Comparison of ENCODE assay signal across 17 mouse cellular contexts in the genomic region with DNA sequence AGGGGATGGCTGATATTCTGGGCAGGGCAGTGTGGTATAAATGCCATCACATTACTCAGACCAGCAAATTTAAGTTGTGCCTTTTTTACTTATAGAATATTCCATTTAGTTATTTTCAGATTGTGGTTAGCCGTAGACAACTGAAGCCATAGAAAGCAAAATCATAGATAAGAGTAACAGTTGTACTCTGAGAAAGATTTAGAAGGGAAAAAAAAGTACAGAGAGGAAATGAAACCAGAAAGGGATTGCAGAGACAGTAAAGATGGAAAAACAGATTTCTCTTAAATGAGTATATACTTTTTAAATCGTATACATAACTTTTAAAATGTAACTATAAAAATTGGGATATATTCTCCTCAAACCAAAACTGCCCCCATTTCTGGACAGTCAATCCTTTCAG. TPM values are rescaled to one million over a fixed set of nuclear protein-coding genes. Genes with fewer than 3 reads are reported as not detected.
A peak's percentile ranks its signal among the peaks of the same experiment; 100 is the strongest.
DNase-seq lines count a peak whose midpoint lies in the region; TF ChIP-seq lines count a peak whose summit lies in the region.
"Had no signal": no experiment of that assay in that cellular context is flagged by ENCODE, and none has a peak within 500 bp of the region (broad histone marks: within the 10 kb centered on the region; RNA-seq: fewer than 3 reads in every experiment).

No protein-coding gene starts in this region.

- peaks cover 0 to 27% of the 10 kb centered on the region in 2 experiments; a peak in 2 of 4 replicates for H3K4me1 ChIP-seq in CH12.LX (ENCODE audit: control insufficient read depth in 1 of 2, insufficient read depth in 2 of 2)
- H3K4me1 ChIP-seq in MEL (ENCODE audit: control insufficient read depth in 1 of 2, insufficient read depth in 2 of 2, low read length in 2 of 2), result peaks cover 0 to 23% of the 10 kb centered on the region in 2 experiments; a peak in 2 of 4 replicates

- peaks cover 3 to 34% of the 10 kb centered on the region in 2 experiments for H3K36me3 ChIP-seq in CH12.LX (replicated peaks in 1 of 2; ENCODE audit: control insufficient read depth in 1 of 2, insufficient read depth in 1 of 2, low read length in 1 of 2)
- peaks cover 14 to 21% of the 10 kb centered on the region in 2 experiments for H3K36me3 ChIP-seq in MEL (ENCODE audit: control insufficient read depth in 1 of 2, insufficient read depth in 2 of 2, low read length in 2 of 2)

- in situ Hi-C loops in CH12.LX (cut with MboI; ENCODE audit: low pct_ligation_motif_present, low pct_unique_long_range_greater_than_20kb, low sequenced_read_pairs), result no loop called here

- no peaks in the 10 kb centered on the region for H3K79me2 ChIP-seq in CH12.LX (replicated peaks; ENCODE audit: control insufficient read depth, extremely low read depth, insufficient read depth, poor library complexity, severe bottlenecking)
- H3K79me2 ChIP-seq in MEL (ENCODE audit: control insufficient read depth, insufficient read depth, low read length, poor library complexity), result peaks cover 2% of the 10 kb centered on the region; the same call in 1 of the 2 replicates

- no peak overlapping the region for H3K27ac ChIP-seq in CH12.LX (ENCODE audit: insufficient read depth, low read depth)
- no peak overlapping the region for H3K27ac ChIP-seq in MEL (ENCODE audit: control insufficient read depth, low read depth, low read length)

- TF ChIP-seq EP300 in CH12.LX (IDR thresholded peaks at IDR 0.05; ENCODE audit: low read length) (peak; percentile 86), MEL (IDR thresholded peaks at IDR 0.05; ENCODE audit: low read depth in 1 of 2, low read length in 2 of 2) (0 out of 4 replicates have a peak, but pooled peaks of 1 of the 2 experiments have one; percentile 9)

- no peak overlapping the region for H3K9ac ChIP-seq in CH12.LX (ENCODE audit: insufficient read depth, low read depth)
- H3K9ac ChIP-seq in MEL (ENCODE audit: control insufficient read depth, low read depth, low read length, poor library complexity, severe bottlenecking), result no peak overlapping the region

- H3K4me3 ChIP-seq in CH12.LX (replicated peaks in 1 of 3; ENCODE audit: low read depth in 2 of 3, low read length in 2 of 3, poor library complexity in 1 of 3) (no peak overlapping the region), MEL (ENCODE audit: control insufficient read depth in 1 of 2, insufficient read depth in 1 of 2, low read depth in 2 of 2, low read length in 2 of 2) (no peak overlapping the region)

- TF ChIP-seq POLR2A in CH12.LX (IDR thresholded peaks at IDR 0.05; ENCODE audit: low read depth, low read length) (no peak), MEL (IDR thresholded peaks at IDR 0.05; ENCODE audit: control insufficient read depth in 1 of 2, insufficient read depth in 1 of 2, low read depth in 1 of 2, low read length in 2 of 2, poor library complexity in 1 of 2) (no peak)

- H3K9me3 ChIP-seq in CH12.LX (replicated peaks; ENCODE audit: low read length), result peaks cover 3% of the 10 kb centered on the region
- H3K9me3 ChIP-seq in MEL (replicated peaks; ENCODE audit: insufficient read depth, low read length), result no peaks in the 10 kb centered on the region

- TF ChIP-seq CTCF in CH12.LX (conservative IDR thresholded peaks at IDR 0.05 in 1 of 2, IDR thresholded peaks at IDR 0.05 in 1 of 2; ENCODE audit: low read depth in 2 of 2, low read length in 2 of 2) (no peak), MEL (IDR thresholded peaks at IDR 0.05 in 2 of 3, conservative IDR thresholded peaks at IDR 0.05 in 1 of 3; ENCODE audit: control insufficient read depth in 1 of 3, insufficient read depth in 1 of 3, low read depth in 2 of 3, low read length in 3 of 3, poor library complexity in 1 of 3, severe bottlenecking in 1 of 3) (no peak)

- H3K27me3 ChIP-seq in CH12.LX (replicated peaks) (no peaks in the 10 kb centered on the region), MEL (ENCODE audit: control insufficient read depth in 1 of 2, insufficient read depth in 2 of 2, low read length in 2 of 2) (no peaks in the 10 kb centered on the region)
- H3K27me3 ChIP-seq: Patski had no signal

- no peak overlapping the region for H3K4me2 ChIP-seq in CH12.LX (ENCODE audit: insufficient read depth, low read depth, poor library complexity, severe bottlenecking)

- no peak for TF ChIP-seq RAD21 in CH12.LX (IDR thresholded peaks at IDR 0.05; ENCODE audit: low read depth, low read length)
- TF ChIP-seq RAD21 in MEL (IDR thresholded peaks at IDR 0.05; ENCODE audit: low read depth, low read length), result no peak

- dilution Hi-C loops in CH12.LX (cut with MboI; ENCODE audit: extremely low pct_ligation_motif_present, extremely low pct_unique_long_range_greater_than_20kb, low sequenced_read_pairs), result no loop called here

- DNase-seq in CH12.LX (ENCODE audit: extremely low read depth) (no peak), MEL (ENCODE audit: low read depth, low spot score) (no peak)
- DNase-seq in adrenal gland, postnatal 14 days, result no peak
- no peak for DNase-seq in retina, postnatal 1 day
- DNase-seq: adrenal gland, adult 2 months; adrenal gland, adult 8-10 months; adrenal gland, postnatal 10 days; adrenal gland, postnatal 25 days; adrenal gland, postnatal 36 days; B cell, adult 2 months; cerebellum, adult 11 months; cerebellum, adult 11-12 months; cerebellum, adult 18-20 months; cerebellum, adult 2 months; cerebellum, adult 8-10 months; cerebellum, adult 9-10 months had no signal

TF ChIP-seq in CH12.LX, 34 proteins besides CTCF, POLR2A, EP300 and RAD21:
- no peak for TF ChIP-seq ZKSCAN1 (IDR thresholded peaks at IDR 0.05; ENCODE audit: borderline replicate concordance, low read depth, low read length)
- peak; percentile 82 for TF ChIP-seq IRF4 (IDR thresholded peaks at IDR 0.05; ENCODE audit: low read depth, low read length)
- peak; percentile 76 for TF ChIP-seq ZNF384 (IDR thresholded peaks at IDR 0.05; ENCODE audit: low read depth, low read length)

TF ChIP-seq in MEL, 35 proteins besides CTCF, POLR2A, EP300 and RAD21:
- TF ChIP-seq GATA1 (IDR thresholded peaks at IDR 0.05; ENCODE audit: low read depth, low read length) (0 out of 2 replicates have a peak, but pooled peaks have one; percentile 6), USF1 (IDR thresholded peaks at IDR 0.05; ENCODE audit: low read depth, low read length) (no peak), ZNF384 (IDR thresholded peaks at IDR 0.05; ENCODE audit: low read depth, low read length) (peak; percentile 50; the same call in 1 of the 2 replicates), HCFC1 (IDR thresholded peaks at IDR 0.05; ENCODE audit: low read depth, low read length) (no peak), CHD1 (IDR thresholded peaks at IDR 0.05; ENCODE audit: low read depth, low read length) (no peak), ZMIZ1 (IDR thresholded peaks at IDR 0.05; ENCODE audit: low read depth, low read length) (no peak), POLR2AphosphoS5 (IDR thresholded peaks at IDR 0.05; ENCODE audit: borderline replicate concordance, low read depth, low read length) (no peak), RCOR1 (IDR thresholded peaks at IDR 0.05; ENCODE audit: low read depth, low read length) (peak; percentile 80), SIN3A (IDR thresholded peaks at IDR 0.05; ENCODE audit: low read length) (no peak), MYC (IDR thresholded peaks at IDR 0.05; ENCODE audit: low read depth, low read length) (no peak), ZKSCAN1 (IDR thresholded peaks at IDR 0.05; ENCODE audit: low read depth, low read length) (no peak)

RNA-seq across cellular contexts. Expression of gene Lnpk, which starts 20.1 kb away (rescaled TPM):
- total RNA-seq in CH12.LX (2012; rRNA removed) (21.1 and 21.2 TPM in 2 replicates), CH12.LX (2014; rRNA removed) (51.7 and 61.1 TPM in 2 replicates), MEL (2012; rRNA removed) (35.5 and 36.1 TPM in 2 replicates)
- polyA plus RNA-seq in CH12.LX (2012; ENCODE audit: insufficient read length, low read depth) (32.9 and 37.1 TPM in 2 replicates), MEL (2012; ENCODE audit: insufficient read depth in 1 of 2, insufficient read length in 2 of 2, low read depth in 1 of 2, low replicate concordance in 2 of 2, missing spikeins in 1 of 2) (10 to 100 TPM in 1 of 2 experiments, not detected in 1; 35.5 TPM)
- total RNA-seq in adrenal gland, postnatal 14 days (2021), result 12.8 and 13.5 TPM in 2 replicates

Comparison
In these comparisons a context has a peak if more than half of its experiments do, and no peak if none do; other contexts are left out.
1. Of the 35 proteins assayed by ChIP-seq in both MEL and CH12.LX: peak only in MEL: RCOR1; only in CH12.LX: none; in both: ZNF384; in neither: 32; mixed calls (peak in some experiments, not most) for 1.